Mouse (Mus musculus): ENCODE results near the gene Ppig. TPM values are rescaled to one million over a fixed set of nuclear protein-coding genes. Genes with fewer than 3 reads are reported as not detected.
"Not testable (repeated sequence)": the region's sequence is repeated elsewhere in the genome, so short reads cannot be mapped to it uniquely, and the experiment has no call there.

Gene Ppig
- 181 and 197 TPM in 2 replicates for total RNA-seq (2014; fragmentation: Nextera tagmentation)
- total RNA-seq (2017): 38.9 and 55.4 TPM in 2 replicates
- polyA plus RNA-seq (2012): 15.3 and 23.3 TPM in 2 replicates

- no peaks in the 10 kb centered on the region for H3K9me3 ChIP-seq (replicated peaks)
- no peak for DNase-seq (ENCODE audit: low spot score)
- H3K4me1 ChIP-seq (ENCODE audit: insufficient read depth, low read depth, low read length): peaks cover 18% of the 10 kb centered on the region
- no peak for ATAC-seq (ENCODE audit: extremely low read depth, insufficient number of reproducible peaks, low FRiP score, poor library complexity, severe bottlenecking)
- H3K27me3 ChIP-seq (ENCODE audit: insufficient read depth, low read length): peaks cover 13% of the 10 kb centered on the region
- peak within 1 kb of the TSS; percentile 89 for H3K4me3 ChIP-seq (ENCODE audit: low read depth, low read length)
- H3K36me3 ChIP-seq (replicated peaks): peaks cover 11% of the 10 kb centered on the region
- no peak for TF ChIP-seq GATA2 (IDR thresholded peaks at IDR 0.05; ENCODE audit: borderline replicate concordance, low read depth, low read length)
- TF ChIP-seq GATA1 (IDR thresholded peaks at IDR 0.05; ENCODE audit: borderline replicate concordance, low read length): no peak
- no peak for TF ChIP-seq TAL1 (conservative IDR thresholded peaks at IDR 0.05; ENCODE audit: low read depth, low read length)
- no peak for TF ChIP-seq POLR2AphosphoS5 (IDR thresholded peaks at IDR 0.05; ENCODE audit: insufficient replicate concordance, low read depth, low read length)
- no peak for TF ChIP-seq CTCF (IDR thresholded peaks at IDR 0.05; ENCODE audit: low read depth, low read length)
Measured at GRCm38 (mm10) chr2:69722273-69722649, at the start of gene Ppig. TSS of gene Ppig (plus strand) at chr2:69722545.

GRCm38 (mm10) chr2:69673723-69674122, 48.6 kb upstream of the Ppig start:
- ATAC-seq (ENCODE audit: extremely low read depth, insufficient number of reproducible peaks, low FRiP score, poor library complexity, severe bottlenecking) (no peak), DNase-seq (ENCODE audit: low spot score) (no peak)
- Histone ChIP-seq H3K9me3 (replicated peaks) (no peaks in the 10 kb centered on the region), H3K4me3 (ENCODE audit: low read depth, low read length) (no peak overlapping the region), H3K4me1 (ENCODE audit: insufficient read depth, low read depth, low read length) (peaks cover 7% of the 10 kb centered on the region; the same call in 1 of the 2 replicates), H3K27me3 (ENCODE audit: insufficient read depth, low read length) (peaks cover 9% of the 10 kb centered on the region), H3K36me3 (replicated peaks) (no peaks in the 10 kb centered on the region)
- TF ChIP-seq TAL1 (conservative IDR thresholded peaks at IDR 0.05; ENCODE audit: low read depth, low read length) (no peak), CTCF (IDR thresholded peaks at IDR 0.05; ENCODE audit: low read depth, low read length) (no peak), GATA1 (IDR thresholded peaks at IDR 0.05; ENCODE audit: borderline replicate concordance, low read length) (no peak)

- no peak for ATAC-seq (ENCODE audit: extremely low read depth, insufficient number of reproducible peaks, low FRiP score, poor library complexity, severe bottlenecking)
- Histone ChIP-seq H3K4me1 (ENCODE audit: insufficient read depth, low read depth, low read length) (peaks cover 7% of the 10 kb centered on the region; the same call in 1 of the 2 replicates), H3K4me3 (ENCODE audit: low read depth, low read length) (no peak overlapping the region), H3K36me3 (replicated peaks) (no peaks in the 10 kb centered on the region), H3K9me3 (replicated peaks) (no peaks in the 10 kb centered on the region), H3K27me3 (ENCODE audit: insufficient read depth, low read length) (peaks cover 9% of the 10 kb centered on the region)
- TF ChIP-seq GATA2 (IDR thresholded peaks at IDR 0.05; ENCODE audit: borderline replicate concordance, low read depth, low read length) (no peak), GATA1 (IDR thresholded peaks at IDR 0.05; ENCODE audit: borderline replicate concordance, low read length) (no peak), TAL1 (conservative IDR thresholded peaks at IDR 0.05; ENCODE audit: low read depth, low read length) (no peak)
- DNase-seq (ENCODE audit: low spot score): no peak
Measured at GRCm38 (mm10) chr2:69675266-69675665, 47.1 kb upstream of the Ppig start.

GRCm38 (mm10) chr2:69676713-69677112, 45.6 kb upstream of the Ppig start:
- H3K9me3 ChIP-seq (replicated peaks): no peaks in the 10 kb centered on the region
- H3K36me3 ChIP-seq (replicated peaks): no peaks in the 10 kb centered on the region
- ATAC-seq (ENCODE audit: extremely low read depth, insufficient number of reproducible peaks, low FRiP score, poor library complexity, severe bottlenecking) (no peak), DNase-seq (ENCODE audit: low spot score) (no peak)
- H3K4me3 ChIP-seq (ENCODE audit: low read depth, low read length): no peak overlapping the region
- H3K27me3 ChIP-seq (ENCODE audit: insufficient read depth, low read length): peaks cover 9% of the 10 kb centered on the region
- peaks cover 7% of the 10 kb centered on the region; the same call in 1 of the 2 replicates for H3K4me1 ChIP-seq (ENCODE audit: insufficient read depth, low read depth, low read length)
- TF ChIP-seq GATA2 (IDR thresholded peaks at IDR 0.05; ENCODE audit: borderline replicate concordance, low read depth, low read length) (no peak), TAL1 (conservative IDR thresholded peaks at IDR 0.05; ENCODE audit: low read depth, low read length) (no peak), GATA1 (IDR thresholded peaks at IDR 0.05; ENCODE audit: borderline replicate concordance, low read length) (no peak), CTCF (IDR thresholded peaks at IDR 0.05; ENCODE audit: low read depth, low read length) (no peak), POLR2AphosphoS5 (IDR thresholded peaks at IDR 0.05; ENCODE audit: insufficient replicate concordance, low read depth, low read length) (no peak)

- not testable (repeated sequence) for DNase-seq (ENCODE audit: low spot score)
Measured at GRCm38 (mm10) chr2:69677215-69677614, 45.1 kb upstream of the Ppig start.

GRCm38 (mm10) chr2:69679990-69680389, 42.4 kb upstream of the Ppig start:
- DNase-seq (ENCODE audit: low spot score): no peak
- no peak for ATAC-seq (ENCODE audit: extremely low read depth, insufficient number of reproducible peaks, low FRiP score, poor library complexity, severe bottlenecking)
- H3K4me1 ChIP-seq (ENCODE audit: insufficient read depth, low read depth, low read length): no peaks in the 10 kb centered on the region
- TF ChIP-seq TAL1 (conservative IDR thresholded peaks at IDR 0.05; ENCODE audit: low read depth, low read length) (no peak), CTCF (IDR thresholded peaks at IDR 0.05; ENCODE audit: low read depth, low read length) (no peak), GATA2 (IDR thresholded peaks at IDR 0.05; ENCODE audit: borderline replicate concordance, low read depth, low read length) (no peak), POLR2AphosphoS5 (IDR thresholded peaks at IDR 0.05; ENCODE audit: insufficient replicate concordance, low read depth, low read length) (no peak), GATA1 (IDR thresholded peaks at IDR 0.05; ENCODE audit: borderline replicate concordance, low read length) (no peak)
- H3K9me3 ChIP-seq (replicated peaks): peaks cover 7% of the 10 kb centered on the region; the same call in 1 of the 2 replicates
- no peaks in the 10 kb centered on the region for H3K36me3 ChIP-seq (replicated peaks)
- H3K4me3 ChIP-seq (ENCODE audit: low read depth, low read length): no peak overlapping the region
- H3K27me3 ChIP-seq (ENCODE audit: insufficient read depth, low read length): peaks cover 13% of the 10 kb centered on the region

More at GRCm38 (mm10) chr2:69677215-69677614, 45.1 kb upstream of the Ppig start:
- not testable (repeated sequence) for H3K9me3 ChIP-seq (replicated peaks); H3K36me3 ChIP-seq (replicated peaks); H3K4me3 ChIP-seq (ENCODE audit: low read depth, low read length); ATAC-seq (ENCODE audit: extremely low read depth, insufficient number of reproducible peaks, low FRiP score, poor library complexity, severe bottlenecking); H3K4me1 ChIP-seq (ENCODE audit: insufficient read depth, low read depth, low read length)
- H3K27me3 ChIP-seq (ENCODE audit: insufficient read depth, low read length): peaks cover 12% of the 10 kb centered on the region

- no peak for ATAC-seq (ENCODE audit: extremely low read depth, insufficient number of reproducible peaks, low FRiP score, poor library complexity, severe bottlenecking)
Measured at GRCm38 (mm10) chr2:69681931-69682330, 40.4 kb upstream of the Ppig start.

More at GRCm38 (mm10) chr2:69681931-69682330, 40.4 kb upstream of the Ppig start:
- Histone ChIP-seq H3K4me1 (ENCODE audit: insufficient read depth, low read depth, low read length) (no peaks in the 10 kb centered on the region), H3K4me3 (ENCODE audit: low read depth, low read length) (no peak overlapping the region), H3K9me3 (replicated peaks) (peaks cover 13% of the 10 kb centered on the region), H3K36me3 (replicated peaks) (peaks cover 2% of the 10 kb centered on the region), H3K27me3 (ENCODE audit: insufficient read depth, low read length) (peaks cover 9% of the 10 kb centered on the region)
- DNase-seq (ENCODE audit: low spot score): no peak
- TF ChIP-seq CTCF (IDR thresholded peaks at IDR 0.05; ENCODE audit: low read depth, low read length) (no peak), GATA2 (IDR thresholded peaks at IDR 0.05; ENCODE audit: borderline replicate concordance, low read depth, low read length) (no peak), POLR2AphosphoS5 (IDR thresholded peaks at IDR 0.05; ENCODE audit: insufficient replicate concordance, low read depth, low read length) (no peak), TAL1 (conservative IDR thresholded peaks at IDR 0.05; ENCODE audit: low read depth, low read length) (no peak), GATA1 (IDR thresholded peaks at IDR 0.05; ENCODE audit: borderline replicate concordance, low read length) (no peak)
